In genomic region chr3:147063578-147064442, GRCm38 (mm10) we compare ENCODE assay signal across 8 mouse cellular contexts.
DNase-seq lines count a peak whose midpoint lies in the region; ATAC-seq lines count a peak whose summit lies in the region.

No protein-coding gene starts in this region.

- H3K27me3 ChIP-seq in heart, embryonic 11.5 days (ENCODE audit: control insufficient read depth, insufficient read depth, low read length) = no peaks in the 10 kb centered on the region
- no peaks in the 10 kb centered on the region for H3K27me3 ChIP-seq in embryonic facial prominence, embryonic 13.5 days
- H3K27me3 ChIP-seq in midbrain, embryonic 15.5 days (replicated peaks) = no peaks in the 10 kb centered on the region
- H3K27me3 ChIP-seq in liver, embryonic 11.5 days (replicated peaks; ENCODE audit: control insufficient read depth, insufficient read depth, low read length) = no peaks in the 10 kb centered on the region

- no peak overlapping the region for H3K27ac ChIP-seq in heart, embryonic 11.5 days (ENCODE audit: low read depth, low read length)
- peak overlapping the region; percentile 57; the same call in 1 of the 2 replicates for H3K27ac ChIP-seq in embryonic facial prominence, embryonic 13.5 days
- no peak overlapping the region for H3K27ac ChIP-seq in midbrain, embryonic 15.5 days
- H3K27ac ChIP-seq in liver, embryonic 11.5 days (ENCODE audit: low read depth, low read length) = no peak overlapping the region

- H3K36me3 ChIP-seq in heart, embryonic 11.5 days (ENCODE audit: control insufficient read depth, insufficient read depth, low read length) = no peaks in the 10 kb centered on the region
- H3K36me3 ChIP-seq in embryonic facial prominence, embryonic 13.5 days = no peaks in the 10 kb centered on the region
- no peaks in the 10 kb centered on the region for H3K36me3 ChIP-seq in midbrain, embryonic 15.5 days (replicated peaks)
- no peaks in the 10 kb centered on the region for H3K36me3 ChIP-seq in liver, embryonic 11.5 days (ENCODE audit: control insufficient read depth, insufficient read depth, low read length)

- ATAC-seq in heart, embryonic 11.5 days (replicated peaks; ENCODE audit: insufficient number of reproducible peaks, low FRiP score, low TSS enrichment) = no peak
- peak; percentile 52; the same call in 1 of the 2 replicates for ATAC-seq in embryonic facial prominence, embryonic 13.5 days (ENCODE audit: insufficient number of reproducible peaks, insufficient read depth, low FRiP score, low TSS enrichment, low read depth)
- peak; percentile 69 for ATAC-seq in midbrain, embryonic 15.5 days (replicated peaks)
- ATAC-seq in liver, embryonic 11.5 days (replicated peaks; ENCODE audit: low FRiP score) = no peak

- no peak overlapping the region for H3K4me2 ChIP-seq in heart, embryonic 11.5 days
- no peak overlapping the region for H3K4me2 ChIP-seq in embryonic facial prominence, embryonic 13.5 days
- H3K4me2 ChIP-seq in midbrain, embryonic 15.5 days = no peak overlapping the region
- H3K4me2 ChIP-seq in liver, embryonic 11.5 days = no peak overlapping the region

- intact Hi-C loops in heart, postnatal 10 days (cut with DNase I) = no loop called here

- no peaks in the 10 kb centered on the region for H3K4me1 ChIP-seq in heart, embryonic 11.5 days (ENCODE audit: control insufficient read depth, insufficient read depth, low read length)
- peaks cover 13% of the 10 kb centered on the region for H3K4me1 ChIP-seq in embryonic facial prominence, embryonic 13.5 days
- no peaks in the 10 kb centered on the region for H3K4me1 ChIP-seq in midbrain, embryonic 15.5 days
- no peaks in the 10 kb centered on the region for H3K4me1 ChIP-seq in liver, embryonic 11.5 days (replicated peaks; ENCODE audit: control insufficient read depth, insufficient read depth, low read length)

- no peak overlapping the region for H3K9ac ChIP-seq in heart, embryonic 11.5 days (ENCODE audit: low read depth, low read length)
- no peak overlapping the region for H3K9ac ChIP-seq in embryonic facial prominence, embryonic 13.5 days
- H3K9ac ChIP-seq in midbrain, embryonic 15.5 days = no peak overlapping the region
- H3K9ac ChIP-seq in liver, embryonic 11.5 days (ENCODE audit: low read depth, low read length) = no peak overlapping the region

- H3K9me3 ChIP-seq in heart, embryonic 11.5 days (replicated peaks; ENCODE audit: control insufficient read depth, low read length) = no peaks in the 10 kb centered on the region
- H3K9me3 ChIP-seq in embryonic facial prominence, embryonic 13.5 days = no peaks in the 10 kb centered on the region
- no peaks in the 10 kb centered on the region for H3K9me3 ChIP-seq in midbrain, embryonic 15.5 days
- no peaks in the 10 kb centered on the region for H3K9me3 ChIP-seq in liver, embryonic 11.5 days (ENCODE audit: control insufficient read depth, low read length)

- 73% methylated on average over 16 of the region's 16 CpGs for WGBS in heart, embryonic 11.5 days (ENCODE audit: insufficient replicate concordance)
- 63% methylated on average over 16 of the region's 16 CpGs for WGBS in embryonic facial prominence, embryonic 13.5 days
- WGBS in midbrain, embryonic 15.5 days = 70% methylated on average over 16 of the region's 16 CpGs
- WGBS in liver, embryonic 11.5 days = 82% methylated on average over 16 of the region's 16 CpGs

- DNase-seq in heart, adult 8-10 months (ENCODE audit: low spot score) = peak; percentile 2
- peak; percentile 39 to 52 for DNase-seq in heart, postnatal 10 days
- DNase-seq in liver, embryonic 11.5 days (ENCODE audit: low spot score) = no peak
- DNase-seq in cerebellum, postnatal 4 days (ENCODE audit: low spot score in 2 of 2) = no peak
- no peak for DNase-seq in layer of hippocampus, adult 9-10 months (ENCODE audit: low spot score)

- no peak overlapping the region for H3K4me3 ChIP-seq in heart, embryonic 11.5 days (ENCODE audit: low read depth, low read length)
- no peak overlapping the region for H3K4me3 ChIP-seq in embryonic facial prominence, embryonic 13.5 days
- no peak overlapping the region for H3K4me3 ChIP-seq in midbrain, embryonic 15.5 days
- H3K4me3 ChIP-seq in liver, embryonic 11.5 days (ENCODE audit: low read depth, low read length) = no peak overlapping the region

Comparison
In these comparisons a context has a peak if more than half of its experiments do, and no peak if none do; other contexts are left out.
1. DNase-seq: peak in heart, adult 8-10 months (single experiment) and heart, postnatal 10 days (2 of 2); none in liver, embryonic 11.5 days (single experiment), cerebellum, postnatal 4 days (0 of 2) and layer of hippocampus, adult 9-10 months (single experiment).
2. ATAC-seq: peak in embryonic facial prominence, embryonic 13.5 days (single experiment) and midbrain, embryonic 15.5 days (single experiment); none in heart, embryonic 11.5 days (single experiment) and liver, embryonic 11.5 days (single experiment).